Mouse (Mus musculus): ENCODE results near the gene Ftl1. TPM values are rescaled to one million over a fixed set of nuclear protein-coding genes. Genes with fewer than 3 reads are reported as not detected.
"Not testable (repeated sequence)": the region's sequence is repeated elsewhere in the genome, so short reads cannot be mapped to it uniquely, and the experiment has no call there.

Gene Ftl1
- total and polyA plus RNA-seq, 3 experiments, result 31.2 to 1,027 (median 142) TPM

GRCm38 (mm10) chr7:45482166-45482565 lies 22.5 kb upstream of the Ftl1 start:
- peaks cover 15 to 59% of the 10 kb centered on the region in 2 experiments for H3K36me3 ChIP-seq (replicated peaks in 1 of 2; ENCODE audit: control insufficient read depth in 1 of 2, insufficient read depth in 1 of 2, low read length in 1 of 2)
- H3K9ac ChIP-seq (ENCODE audit: insufficient read depth, low read depth), result no peak overlapping the region
- no peak for DNase-seq (ENCODE audit: extremely low read depth)
- dilution Hi-C loops (cut with MboI; ENCODE audit: extremely low pct_ligation_motif_present, extremely low pct_unique_long_range_greater_than_20kb, low sequenced_read_pairs) (no loop called here), in situ Hi-C loops (cut with MboI; ENCODE audit: low pct_ligation_motif_present, low pct_unique_long_range_greater_than_20kb, low sequenced_read_pairs) (no loop called here)
- no peak overlapping the region for H3K4me3 ChIP-seq (replicated peaks in 1 of 3; ENCODE audit: low read depth in 2 of 3, low read length in 2 of 3, poor library complexity in 1 of 3)
- H3K4me1 ChIP-seq (ENCODE audit: control insufficient read depth in 1 of 2, insufficient read depth in 2 of 2), result peaks cover 0 to 2% of the 10 kb centered on the region in 2 experiments; a peak in 1 of 4 replicates
- H3K9me3 ChIP-seq (replicated peaks; ENCODE audit: low read length), result no peaks in the 10 kb centered on the region
- H3K4me2 ChIP-seq (ENCODE audit: insufficient read depth, low read depth, poor library complexity, severe bottlenecking), result no peak overlapping the region
- no peak for TF ChIP-seq CHD2 (IDR thresholded peaks at IDR 0.05; ENCODE audit: low read length)
- TF ChIP-seq ZNF384 (IDR thresholded peaks at IDR 0.05; ENCODE audit: low read depth, low read length), result no peak
- H3K79me2 ChIP-seq (replicated peaks; ENCODE audit: control insufficient read depth, extremely low read depth, insufficient read depth, poor library complexity, severe bottlenecking), result no peaks in the 10 kb centered on the region
- H3K27me3 ChIP-seq (replicated peaks), result no peaks in the 10 kb centered on the region
- H3K27ac ChIP-seq (ENCODE audit: insufficient read depth, low read depth), result no peak overlapping the region

GRCm38 (mm10) chr7:45481374-45481927 lies 21.8 kb upstream of the Ftl1 start, which contains the start of gene Tulp2:
TSS of gene Tulp2 (plus strand) at chr7:45481877.
- in situ Hi-C loops (cut with MboI; ENCODE audit: low pct_ligation_motif_present, low pct_unique_long_range_greater_than_20kb, low sequenced_read_pairs), result no loop called here
- dilution Hi-C loops (cut with MboI; ENCODE audit: extremely low pct_ligation_motif_present, extremely low pct_unique_long_range_greater_than_20kb, low sequenced_read_pairs), result no loop called here
- Histone ChIP-seq H3K9ac (ENCODE audit: insufficient read depth, low read depth) (no peak within 1 kb of the TSS), H3K9me3 (replicated peaks; ENCODE audit: low read length) (no peaks in the 10 kb centered on the region), H3K36me3 (replicated peaks in 1 of 2; ENCODE audit: control insufficient read depth in 1 of 2, insufficient read depth in 1 of 2, low read length in 1 of 2) (peaks cover 13 to 62% of the 10 kb centered on the region in 2 experiments), H3K27me3 (replicated peaks) (no peaks in the 10 kb centered on the region), H3K4me3 (replicated peaks in 1 of 3; ENCODE audit: low read depth in 2 of 3, low read length in 2 of 3, poor library complexity in 1 of 3) (no peak within 1 kb of the TSS), H3K4me2 (ENCODE audit: insufficient read depth, low read depth, poor library complexity, severe bottlenecking) (no peak within 1 kb of the TSS), H3K79me2 (replicated peaks; ENCODE audit: control insufficient read depth, extremely low read depth, insufficient read depth, poor library complexity, severe bottlenecking) (no peaks in the 10 kb centered on the region), H3K4me1 (ENCODE audit: control insufficient read depth in 1 of 2, insufficient read depth in 2 of 2) (0 out of 4 replicates have a peak, but pooled peaks cover 0 to 2% of the 10 kb centered on the region in 2 experiments), H3K27ac (ENCODE audit: insufficient read depth, low read depth) (no peak within 1 kb of the TSS)
- TF ChIP-seq USF2 (conservative IDR thresholded peaks at IDR 0.05; ENCODE audit: low read depth, low read length) (no peak), CHD2 (IDR thresholded peaks at IDR 0.05; ENCODE audit: low read length) (no peak), NRF1 (IDR thresholded peaks at IDR 0.05; ENCODE audit: low read depth, low read length) (no peak), POLR2A (IDR thresholded peaks at IDR 0.05; ENCODE audit: low read depth, low read length) (no peak), HCFC1 (IDR thresholded peaks at IDR 0.05; ENCODE audit: low read depth, low read length) (peak; percentile 92), MEF2A (IDR thresholded peaks at IDR 0.05; ENCODE audit: borderline replicate concordance, low read depth, low read length) (no peak), KAT2A (IDR thresholded peaks at IDR 0.05; ENCODE audit: insufficient replicate concordance, low read length) (peak; percentile 73; the same call in 1 of the 2 replicates), IRF4 (IDR thresholded peaks at IDR 0.05; ENCODE audit: low read depth, low read length) (no peak), E2F4 (IDR thresholded peaks at IDR 0.05; ENCODE audit: insufficient replicate concordance, low read depth, low read length) (no peak), GABPA (IDR thresholded peaks at IDR 0.05; ENCODE audit: insufficient replicate concordance, low read depth, low read length) (peak; percentile 23; the same call in 1 of the 2 replicates), ZNF384 (IDR thresholded peaks at IDR 0.05; ENCODE audit: low read depth, low read length) (no peak), SIN3A (IDR thresholded peaks at IDR 0.05; ENCODE audit: low read length) (no peak), TBP (conservative IDR thresholded peaks at IDR 0.05; ENCODE audit: low read depth, low read length) (no peak), SMC3 (IDR thresholded peaks at IDR 0.05; ENCODE audit: low read depth, low read length) (no peak), MXI1 (IDR thresholded peaks at IDR 0.05; ENCODE audit: low read depth, low read length) (no peak), PAX5 (IDR thresholded peaks at IDR 0.05; ENCODE audit: low read length) (no peak), ELF1 (IDR thresholded peaks at IDR 0.05; ENCODE audit: low read depth, low read length) (no peak)
- DNase-seq (ENCODE audit: extremely low read depth), result peak; percentile 47

DNA sequence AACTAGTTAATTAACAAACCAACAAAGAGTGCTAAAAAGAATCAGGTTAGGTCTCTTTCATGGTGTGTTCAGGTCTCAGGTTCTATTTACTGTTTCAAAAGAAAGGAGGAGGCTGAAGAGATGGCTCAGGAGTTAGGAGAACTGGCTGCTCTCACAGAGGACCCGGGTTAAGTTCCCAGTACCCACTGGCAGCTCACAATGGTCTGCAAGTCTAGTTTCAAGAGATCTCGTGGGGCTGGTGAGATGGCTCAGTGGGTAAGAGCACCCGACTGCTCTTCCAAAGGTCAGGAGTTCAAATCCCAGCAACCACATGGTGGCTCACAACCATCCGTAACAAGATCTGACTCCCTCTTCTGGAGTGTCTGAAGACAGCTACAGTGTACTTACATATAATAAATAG lies 20.6 kb upstream of the Ftl1 start:
- H3K9ac ChIP-seq (ENCODE audit: insufficient read depth, low read depth); H3K9me3 ChIP-seq (replicated peaks; ENCODE audit: low read length); H3K4me3 ChIP-seq (replicated peaks in 1 of 3; ENCODE audit: low read depth in 2 of 3, low read length in 2 of 3, poor library complexity in 1 of 3); H3K27me3 ChIP-seq (replicated peaks); H3K4me2 ChIP-seq (ENCODE audit: insufficient read depth, low read depth, poor library complexity, severe bottlenecking); H3K27ac ChIP-seq (ENCODE audit: insufficient read depth, low read depth); H3K79me2 ChIP-seq (replicated peaks; ENCODE audit: control insufficient read depth, extremely low read depth, insufficient read depth, poor library complexity, severe bottlenecking); dilution Hi-C loops (cut with MboI; ENCODE audit: extremely low pct_ligation_motif_present, extremely low pct_unique_long_range_greater_than_20kb, low sequenced_read_pairs); in situ Hi-C loops (cut with MboI; ENCODE audit: low pct_ligation_motif_present, low pct_unique_long_range_greater_than_20kb, low sequenced_read_pairs); H3K4me1 ChIP-seq (ENCODE audit: control insufficient read depth in 1 of 2, insufficient read depth in 2 of 2); DNase-seq (ENCODE audit: extremely low read depth): not testable (repeated sequence)
- peaks cover 17 to 63% of the 10 kb centered on the region in 2 experiments for H3K36me3 ChIP-seq (replicated peaks in 1 of 2; ENCODE audit: control insufficient read depth in 1 of 2, insufficient read depth in 1 of 2, low read length in 1 of 2)

Data from CH12.LX (cell line).